Mouse (Mus musculus) embryonic facial prominence, embryonic 11.5 days (tissue): ENCODE data around the gene Tmem131. TPM values are rescaled to one million over a fixed set of nuclear protein-coding genes. Genes with fewer than 3 reads are reported as not detected.

ENCODE experiments used
- ATAC-seq: fragments of 200-750 bp; cut with Nextera tagmentation; replicated peaks from 2 replicates; pipeline ENCODE4 v1.8.0; 2017; ENCODE audit warnings: low read depth; ENCODE audit not compliant: insufficient number of reproducible peaks, low FRiP score, low TSS enrichment
- DNase-seq: peaks from one replicate; pipeline ENCODE4 v3.0.0-alpha.2; 2015; ENCODE audit warnings: low spot score
- H3K27ac ChIP-seq: fragments of 300-500 bp; sonication (generic); replicated peaks from 2 replicates; pipeline ENCODE4 v1.5.1; 2014; ENCODE audit warnings: mild to moderate bottlenecking, low read depth, low read length, control low read depth
- H3K27me3 ChIP-seq: fragments of 300-500 bp; sonication (generic); 2 replicates; pipeline ENCODE4 v1.6.1; 2014; ENCODE audit warnings: mild to moderate bottlenecking, low read length, moderate library complexity, mixed read lengths; ENCODE audit not compliant: control insufficient read depth, insufficient read depth
- H3K36me3 ChIP-seq: fragments of 300-500 bp; sonication (generic); replicated peaks from 2 replicates; pipeline ENCODE4 v1.6.1; 2014; ENCODE audit warnings: low read depth, mild to moderate bottlenecking, low read length, moderate library complexity, mixed read lengths; ENCODE audit not compliant: control insufficient read depth, insufficient read depth
- H3K4me1 ChIP-seq: fragments of 300-500 bp; sonication (generic); 2 replicates; pipeline ENCODE4 v1.6.1; 2014; ENCODE audit warnings: low read length, mixed read lengths; ENCODE audit not compliant: control insufficient read depth, insufficient read depth
- H3K4me2 ChIP-seq: fragments of 300-500 bp; sonication (generic); 2 replicates; pipeline ENCODE4 v1.6.1; 2014; ENCODE audit warnings: low read depth, mild to moderate bottlenecking, control low read depth, low read length, moderate library complexity
- H3K4me3 ChIP-seq: fragments of 300-500 bp; sonication (generic); 2 replicates; pipeline ENCODE4 v1.5.1; 2014; ENCODE audit warnings: low read depth, low read length, control low read depth
- H3K9ac ChIP-seq: fragments of 300-500 bp; sonication (generic); replicated peaks from 2 replicates; pipeline ENCODE4 v1.6.1; 2014; ENCODE audit warnings: mild to moderate bottlenecking, control low read depth, low read length
- H3K9me3 ChIP-seq: fragments of 300-500 bp; sonication (generic); replicated peaks from 2 replicates; pipeline ENCODE4 v1.6.1; 2016; ENCODE audit warnings: mild to moderate bottlenecking, low read length, inconsistent platforms, mixed read lengths; ENCODE audit not compliant: control insufficient read depth
- WGBS: fragments of 180-500 bp; shearing (Covaris S2); extraction: QIAGEN DNeasy Blood & Tissue Kit; methylation state at CpG from one replicate; pipeline ENCODE4 v1.1.7; 2014; 5-methylcytosine and 5-hydroxymethylcytosine counted together
- polyA plus RNA-seq: library from polyadenylated mRNA; unstranded; fragments of >200 nt; fragmentation: Nextera tagmentation; extraction: Ambion mirVana; gene quantifications from 2 replicates; pipeline ENCODE4 v1.2.1, GENCODE M21; 2014

The Tmem131 gene
- polyA plus RNA-seq, 1 experiment from 2014 or later, result 18.9 TPM

- H3K4me2 ChIP-seq, result no peak overlapping the region
- DNase-seq, result no peak
- no peak for ATAC-seq
- no peaks in the 10 kb centered on the region for H3K4me1 ChIP-seq
- H3K36me3 ChIP-seq, result no peaks in the 10 kb centered on the region
- no peaks in the 10 kb centered on the region for H3K9me3 ChIP-seq
- no peaks in the 10 kb centered on the region for H3K27me3 ChIP-seq
- H3K9ac ChIP-seq, result no peak overlapping the region
- no peak overlapping the region for H3K27ac ChIP-seq
- 91% methylated on average over 4 of the region's 4 CpGs for WGBS
- H3K4me3 ChIP-seq, result no peak overlapping the region
Observed at GRCm38 (mm10) chr1:36926246-36926645, 17.2 kb downstream of the Tmem131 start.

DNA sequence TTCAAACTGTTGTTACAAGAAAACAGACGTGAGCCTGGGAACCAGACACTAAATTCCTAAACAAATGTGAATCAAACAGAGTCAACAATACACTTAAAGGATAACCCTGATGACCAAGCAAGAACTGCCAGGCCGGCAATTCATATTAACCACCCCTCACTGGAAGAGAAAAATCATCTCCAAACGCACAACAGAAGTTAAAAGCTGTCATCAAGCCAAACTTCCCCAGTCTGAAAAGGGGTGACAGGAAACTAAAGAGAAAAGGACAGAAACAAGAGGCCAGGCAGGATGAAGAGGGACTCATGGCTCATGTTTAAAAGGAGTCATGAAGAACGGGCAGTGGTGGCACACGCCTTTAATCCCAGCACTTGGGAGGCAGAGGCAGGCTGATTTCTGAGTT is 17.7 kb downstream of the Tmem131 start:
- ATAC-seq (no peak), DNase-seq (no peak)
- no peaks in the 10 kb centered on the region for H3K4me1 ChIP-seq
- WGBS, result 79% methylated on average over 5 of the region's 5 CpGs
- H3K27me3 ChIP-seq, result no peaks in the 10 kb centered on the region
- H3K36me3 ChIP-seq, result no peaks in the 10 kb centered on the region
- no peak overlapping the region for H3K4me3 ChIP-seq
- H3K9ac ChIP-seq, result no peak overlapping the region
- no peaks in the 10 kb centered on the region for H3K9me3 ChIP-seq
- no peak overlapping the region for H3K4me2 ChIP-seq
- no peak overlapping the region for H3K27ac ChIP-seq

GRCm38 (mm10) chr1:36924853-36925252 is 18.6 kb downstream of the Tmem131 start:
- ATAC-seq (no peak), DNase-seq (no peak)
- Histone ChIP-seq H3K27me3 (no peaks in the 10 kb centered on the region), H3K4me2 (no peak overlapping the region), H3K36me3 (no peaks in the 10 kb centered on the region), H3K9me3 (no peaks in the 10 kb centered on the region), H3K27ac (no peak overlapping the region), H3K4me3 (no peak overlapping the region), H3K4me1 (no peaks in the 10 kb centered on the region), H3K9ac (no peak overlapping the region)
- WGBS, result 79% methylated on average over 2 of the region's 2 CpGs

DNA sequence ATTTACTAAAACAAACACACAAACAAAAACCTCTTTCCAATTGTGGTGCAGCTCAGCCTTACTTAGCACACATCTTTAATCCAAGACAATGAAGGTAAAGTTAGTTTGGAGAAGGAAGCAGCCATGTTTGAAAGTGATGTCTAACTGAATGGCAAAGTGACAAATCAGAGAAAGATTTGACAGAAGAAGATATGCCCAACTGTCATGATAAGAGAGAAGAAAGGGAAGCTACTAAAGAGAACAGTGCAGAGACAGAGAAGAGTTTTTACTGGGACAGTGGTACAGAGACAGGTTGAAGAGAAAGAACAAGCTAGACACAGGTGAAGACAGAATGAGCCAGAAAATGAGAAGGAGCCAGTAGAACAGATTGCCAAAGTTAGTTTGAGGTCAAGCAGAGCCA is 19.6 kb downstream of the Tmem131 start:
- H3K9ac ChIP-seq, result no peak overlapping the region
- H3K9me3 ChIP-seq, result no peaks in the 10 kb centered on the region
- no peak overlapping the region for H3K27ac ChIP-seq
- H3K27me3 ChIP-seq, result no peaks in the 10 kb centered on the region
- DNase-seq (no peak), ATAC-seq (no peak)
- no peak overlapping the region for H3K4me3 ChIP-seq
- H3K4me1 ChIP-seq, result no peaks in the 10 kb centered on the region
- H3K4me2 ChIP-seq, result no peak overlapping the region
- no peaks in the 10 kb centered on the region for H3K36me3 ChIP-seq

DNA sequence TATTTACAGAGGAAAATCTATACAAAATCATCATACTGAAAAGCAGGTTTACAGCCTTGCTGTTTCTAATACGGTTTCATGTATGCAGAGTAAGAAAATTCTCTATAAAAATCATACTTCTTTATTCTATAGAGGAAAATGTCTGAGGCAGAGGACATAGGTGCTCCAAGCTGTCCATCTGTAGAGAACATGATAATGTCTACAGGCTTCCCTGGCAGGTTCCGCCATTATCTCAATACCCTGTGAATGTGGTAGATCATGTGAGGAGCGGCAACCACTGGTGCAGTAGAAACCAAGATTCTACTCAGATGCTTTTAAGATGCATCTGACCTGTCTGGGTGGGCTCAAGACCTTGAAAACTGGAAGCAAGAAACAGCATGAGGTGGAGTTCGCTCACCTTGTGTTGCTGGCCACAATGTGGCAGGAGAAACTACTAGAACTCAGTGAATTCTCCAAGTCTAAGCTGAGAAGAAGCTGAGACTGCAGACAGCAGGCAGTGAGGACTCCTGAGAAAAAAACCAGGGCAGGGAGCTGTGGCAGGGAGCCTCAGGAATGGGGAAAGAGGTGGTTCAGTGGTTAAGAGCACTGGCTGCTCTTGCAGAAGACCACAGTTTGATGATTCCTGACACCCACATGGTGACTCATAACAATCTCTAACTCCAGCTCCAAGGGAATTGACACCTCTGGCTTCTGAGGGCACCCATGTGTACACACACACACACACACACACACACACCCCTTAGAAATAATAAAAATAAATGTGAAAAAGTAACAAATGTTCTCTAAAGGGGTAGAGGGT is 20.6 kb downstream of the Tmem131 start:
- Histone ChIP-seq H3K4me3 (no peak overlapping the region), H3K27ac (no peak overlapping the region), H3K9me3 (no peaks in the 10 kb centered on the region), H3K4me1 (no peaks in the 10 kb centered on the region), H3K36me3 (no peaks in the 10 kb centered on the region), H3K4me2 (no peak overlapping the region), H3K9ac (no peak overlapping the region), H3K27me3 (no peaks in the 10 kb centered on the region)
- ATAC-seq (no peak), DNase-seq (no peak)
- 96% methylated on average over 4 of the region's 4 CpGs for WGBS

- Histone ChIP-seq H3K27ac (no peak overlapping the region), H3K9ac (no peak overlapping the region), H3K27me3 (no peaks in the 10 kb centered on the region), H3K4me2 (no peak overlapping the region), H3K4me3 (no peak overlapping the region), H3K36me3 (no peaks in the 10 kb centered on the region), H3K9me3 (no peaks in the 10 kb centered on the region), H3K4me1 (no peaks in the 10 kb centered on the region)
- no peak for ATAC-seq
- WGBS, result 79% methylated on average over 15 of the region's 15 CpGs
- no peak for DNase-seq
Observed at GRCm38 (mm10) chr1:36921614-36922393, 21.7 kb downstream of the Tmem131 start.

DNA sequence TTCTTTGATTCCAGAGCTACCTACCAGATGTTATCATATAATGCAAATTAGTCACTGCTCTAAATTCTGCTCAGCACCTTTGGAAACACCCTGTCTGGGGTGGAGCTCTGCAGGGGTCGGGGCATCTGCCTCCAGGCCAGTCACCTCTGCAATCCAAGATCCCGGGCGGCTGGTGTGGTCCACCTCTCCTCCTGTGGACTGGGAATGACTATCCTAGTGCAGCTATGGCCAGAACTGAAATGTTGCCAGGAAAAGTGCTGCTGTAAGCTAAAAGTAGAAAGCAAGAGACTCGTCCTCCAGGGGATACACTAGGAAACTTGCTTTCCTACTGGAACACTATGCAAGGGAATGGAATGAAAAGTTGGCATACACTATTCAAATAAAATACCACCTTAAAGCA is 22.7 kb downstream of the Tmem131 start:
- H3K27ac ChIP-seq, result no peak overlapping the region
- no peak overlapping the region for H3K9ac ChIP-seq
- ATAC-seq (no peak), DNase-seq (no peak)
- H3K4me2 ChIP-seq, result no peak overlapping the region
- H3K36me3 ChIP-seq, result no peaks in the 10 kb centered on the region
- no peaks in the 10 kb centered on the region for H3K4me1 ChIP-seq
- 53% methylated on average over 4 of the region's 4 CpGs for WGBS
- no peak overlapping the region for H3K4me3 ChIP-seq
- H3K9me3 ChIP-seq, result no peaks in the 10 kb centered on the region
- no peaks in the 10 kb centered on the region for H3K27me3 ChIP-seq

GRCm38 (mm10) chr1:36920154-36920716 is 23.2 kb downstream of the Tmem131 start:
- no peak overlapping the region for H3K4me2 ChIP-seq
- H3K4me1 ChIP-seq, result no peaks in the 10 kb centered on the region
- no peak overlapping the region for H3K27ac ChIP-seq
- DNase-seq, result no peak
- no peaks in the 10 kb centered on the region for H3K36me3 ChIP-seq
- H3K9ac ChIP-seq, result no peak overlapping the region
- H3K27me3 ChIP-seq, result no peaks in the 10 kb centered on the region
- no peak overlapping the region for H3K4me3 ChIP-seq
- ATAC-seq, result no peak
- no peaks in the 10 kb centered on the region for H3K9me3 ChIP-seq
- 37% methylated on average over 3 of the region's 3 CpGs for WGBS
